Mouse (Mus musculus) forebrain, embryonic 16.5 days (tissue): ENCODE measurements around the gene Olfr1295. TPM values are rescaled to one million over a fixed set of nuclear protein-coding genes. Genes with fewer than 3 reads are reported as not detected.

ENCODE experiments used
- ATAC-seq: fragments of 200-750 bp; cut with Nextera tagmentation; 2 replicates; pipeline ENCODE4 v1.8.0; 2017; ENCODE audit warnings: mild to moderate bottlenecking, moderate library complexity
- H3K27ac ChIP-seq: fragments of 300-500 bp; sonication (generic); 2 replicates; pipeline ENCODE4 v1.5.1; 2014; ENCODE audit warnings: low read length, control low read depth
- H3K27me3 ChIP-seq: fragments of 300-500 bp; sonication (generic); replicated peaks from 2 replicates; pipeline ENCODE4 v1.6.1; 2014; ENCODE audit warnings: low read length; ENCODE audit not compliant: control insufficient read depth, insufficient read depth
- H3K36me3 ChIP-seq: fragments of 300-500 bp; sonication (generic); 2 replicates; pipeline ENCODE4 v1.6.1; 2014; ENCODE audit not compliant: control insufficient read depth, insufficient read depth
- H3K4me1 ChIP-seq: fragments of 300-500 bp; sonication (generic); replicated peaks from 2 replicates; pipeline ENCODE4 v1.6.1; 2014; ENCODE audit warnings: low read length; ENCODE audit not compliant: control insufficient read depth, insufficient read depth
- H3K4me2 ChIP-seq: fragments of 300-500 bp; sonication (generic); 2 replicates; pipeline ENCODE4 v1.6.1; 2014; ENCODE audit warnings: mild to moderate bottlenecking, low read length, control low read depth
- H3K4me3 ChIP-seq: fragments of 300-500 bp; sonication (generic); replicated peaks from 2 replicates; pipeline ENCODE4 v1.5.1; 2014; ENCODE audit warnings: mild to moderate bottlenecking, low read length, control low read depth
- H3K9ac ChIP-seq: fragments of 300-500 bp; sonication (generic); replicated peaks from 2 replicates; pipeline ENCODE4 v1.6.1; 2014; ENCODE audit warnings: low read depth, low read length, control low read depth
- H3K9me3 ChIP-seq: fragments of 300-500 bp; sonication (generic); 2 replicates; pipeline ENCODE4 v1.6.1; 2016; ENCODE audit warnings: low read length; ENCODE audit not compliant: control insufficient read depth
- WGBS: fragments of 180-500 bp; shearing (Covaris S2); extraction: QIAGEN DNeasy Blood & Tissue Kit; methylation state at CpG from one replicate; pipeline ENCODE4 v1.1.7; 2014; 5-methylcytosine and 5-hydroxymethylcytosine counted together
- polyA plus RNA-seq: library from polyadenylated mRNA; unstranded; fragments of >200 nt; fragmentation: Nextera tagmentation; extraction: Ambion mirVana; gene quantifications from 2 replicates; pipeline ENCODE4 v1.2.1, GENCODE M21; 2015

The Olfr1295 gene
- not detected in 2 replicates for polyA plus RNA-seq

DNA sequence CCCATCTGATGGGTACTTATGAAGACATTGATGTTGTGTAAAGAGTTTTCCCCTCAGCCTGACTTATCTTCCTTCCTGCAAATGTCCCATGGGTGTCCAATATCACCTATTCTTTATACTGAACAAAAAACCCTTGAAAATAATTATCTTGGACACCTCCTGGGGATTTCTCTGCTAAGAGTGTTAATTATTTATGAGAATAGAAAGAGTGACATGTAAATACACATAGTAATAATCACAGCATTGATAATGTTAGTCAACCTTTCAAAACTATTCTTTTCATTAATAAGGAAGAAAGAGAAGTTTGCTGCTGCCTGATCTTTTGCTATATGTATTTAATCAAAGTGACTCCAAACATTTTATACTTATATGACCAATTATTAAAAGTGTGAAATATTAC lies at the start of gene Olfr1295:
Gene Olfr1295 (minus strand): TSS at position 101 of the 400 bp plus-strand sequence.
- no peaks in the 10 kb centered on the region for H3K4me1 ChIP-seq
- no peak for ATAC-seq
- H3K36me3 ChIP-seq = no peaks in the 10 kb centered on the region
- H3K4me2 ChIP-seq = no peak within 1 kb of the TSS
- no peaks in the 10 kb centered on the region for H3K27me3 ChIP-seq
- H3K27ac ChIP-seq = no peak within 1 kb of the TSS
- no peak within 1 kb of the TSS for H3K9ac ChIP-seq
- H3K4me3 ChIP-seq = no peak within 1 kb of the TSS
- no peaks in the 10 kb centered on the region for H3K9me3 ChIP-seq

DNA sequence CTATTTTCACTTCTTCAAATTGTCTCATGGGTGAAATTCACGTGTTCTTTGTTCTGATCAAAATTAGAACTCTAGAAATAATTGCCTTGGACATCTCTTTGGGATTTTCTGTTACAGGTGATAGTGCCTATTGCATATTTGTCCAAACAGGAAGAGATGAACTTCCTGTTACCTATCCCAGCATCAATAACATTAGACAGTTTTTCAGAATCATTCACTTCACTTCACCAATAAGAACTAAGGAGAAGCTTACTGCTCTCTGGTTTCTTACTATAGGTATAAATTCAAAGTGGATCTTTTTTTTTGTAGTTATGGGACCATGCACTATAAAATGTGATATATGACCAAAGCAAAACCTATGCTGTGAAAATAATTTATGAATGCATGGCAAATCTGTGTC lies 29.3 kb downstream of the Olfr1295 start, which contains the start of gene Olfr1294:
Gene Olfr1294 (minus strand): TSS at position 101 of the 400 bp plus-strand sequence.
- no peak within 1 kb of the TSS for H3K9ac ChIP-seq
- ATAC-seq = no peak
- 47% methylated on average over 1 of the region's 1 CpGs for whole genome bisulfite sequencing

GRCm38 (mm10) chr2:111524903-111525302 lies 44.6 kb downstream of the Olfr1295 start, which contains the start of gene Olfr1293-ps:
Olfr1293-ps (plus strand) TSS chr2:111525203.
- no peaks in the 10 kb centered on the region for H3K4me1 ChIP-seq
- H3K27ac ChIP-seq = no peak within 1 kb of the TSS
- no peak for ATAC-seq
- H3K4me3 ChIP-seq = no peak within 1 kb of the TSS
- no peaks in the 10 kb centered on the region for H3K9me3 ChIP-seq
- no peak within 1 kb of the TSS for H3K4me2 ChIP-seq
- H3K36me3 ChIP-seq = no peaks in the 10 kb centered on the region
- no peaks in the 10 kb centered on the region for H3K27me3 ChIP-seq
- no peak within 1 kb of the TSS for H3K9ac ChIP-seq
- WGBS = 84% methylated on average over 1 of the region's 1 CpGs

More for the DNA sequence above, 29.3 kb downstream of the Olfr1295 start, which contains the start of gene Olfr1294:
- Histone ChIP-seq H3K36me3 (no peaks in the 10 kb centered on the region), H3K4me3 (no peak within 1 kb of the TSS), H3K4me2 (no peak within 1 kb of the TSS), H3K27me3 (no peaks in the 10 kb centered on the region), H3K27ac (no peak within 1 kb of the TSS), H3K9me3 (no peaks in the 10 kb centered on the region), H3K4me1 (no peaks in the 10 kb centered on the region)

- Histone ChIP-seq H3K4me3 (no peak overlapping the region), H3K4me1 (no peaks in the 10 kb centered on the region), H3K27me3 (no peaks in the 10 kb centered on the region), H3K4me2 (no peak overlapping the region), H3K36me3 (no peaks in the 10 kb centered on the region), H3K9me3 (no peaks in the 10 kb centered on the region), H3K27ac (no peak overlapping the region), H3K9ac (no peak overlapping the region)
- 90% methylated on average over 10 of the region's 10 CpGs for WGBS
- no peak for ATAC-seq
Observed at GRCm38 (mm10) chr2:111517451-111517850, 52.0 kb downstream of the Olfr1295 start.

Other genes starting within 250 kb of the Olfr1295 start
- gene Olfr1281, start 243.2 kb downstream of the Olfr1295 start, polyA plus RNA-seq = not detected in 2 replicates
- gene Olfr1282, start 233.6 kb downstream of the Olfr1295 start, polyA plus RNA-seq = not detected in 2 replicates
- not detected in 2 replicates for gene Olfr1283, start 202.9 kb downstream of the Olfr1295 start, polyA plus RNA-seq
- gene Olfr1284, start 194.2 kb downstream of the Olfr1295 start, polyA plus RNA-seq = not detected in 2 replicates
- gene Olfr1286, start 146.6 kb downstream of the Olfr1295 start, polyA plus RNA-seq = not detected in 2 replicates
- gene Olfr1287, start 120.5 kb downstream of the Olfr1295 start, polyA plus RNA-seq = not detected in 2 replicates
- gene Olfr1288, start 95.6 kb downstream of the Olfr1295 start, polyA plus RNA-seq = not detected in 2 replicates
- gene Olfr1289, start 88.9 kb downstream of the Olfr1295 start, polyA plus RNA-seq = not detected in 2 replicates
- gene Olfr1290, start 75.9 kb downstream of the Olfr1295 start, polyA plus RNA-seq = not detected in 2 replicates
- gene Olfr1291-ps1, start 72.5 kb downstream of the Olfr1295 start, polyA plus RNA-seq = not detected in 2 replicates
- gene Olfr1293-ps, start 44.5 kb downstream of the Olfr1295 start, polyA plus RNA-seq = not detected in 2 replicates
- gene Olfr1294, start 29.4 kb downstream of the Olfr1295 start, polyA plus RNA-seq = not detected in 2 replicates
- not detected in 2 replicates for gene Olfr1297, start 56.8 kb upstream of the Olfr1295 start, polyA plus RNA-seq
- gene Olfr1298, start 79.5 kb upstream of the Olfr1295 start, polyA plus RNA-seq = not detected in 2 replicates
- gene Olfr1299, start 91.7 kb upstream of the Olfr1295 start, polyA plus RNA-seq = not detected in 2 replicates
- not detected in 2 replicates for gene Olfr1301, start 181.3 kb upstream of the Olfr1295 start, polyA plus RNA-seq
- not detected in 2 replicates for gene Olfr1302, start 207.7 kb upstream of the Olfr1295 start, polyA plus RNA-seq